8 mouse cellular contexts compared by ENCODE assay signal in the genomic region with DNA sequence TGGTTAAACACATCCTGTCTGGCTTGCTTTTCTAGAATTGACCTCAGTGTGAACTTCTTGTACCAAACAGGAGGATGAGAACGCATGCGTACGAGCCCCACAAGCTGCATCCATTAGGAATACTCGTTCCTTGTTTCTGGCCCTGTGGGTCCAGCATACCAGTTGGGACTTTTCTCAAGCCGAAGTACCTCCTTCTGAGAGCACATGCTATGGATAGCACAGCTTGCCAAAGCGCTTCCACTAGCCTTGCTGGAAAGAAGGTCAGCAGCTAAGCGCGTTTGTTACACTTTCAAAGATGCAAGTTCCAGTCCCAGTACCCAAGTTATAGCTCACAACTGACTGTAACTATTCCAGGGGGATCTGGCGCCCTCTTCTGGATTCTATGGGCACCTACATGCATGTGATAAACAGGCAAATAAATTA.
DNase-seq lines count a peak whose midpoint lies in the region; ATAC-seq and TF ChIP-seq lines count a peak whose summit lies in the region.

No protein-coding gene starts in this region.

- no peak overlapping the region for H3K4me3 ChIP-seq in midbrain, embryonic 12.5 days

- WGBS in midbrain, embryonic 12.5 days: 46% methylated on average over 9 of the region's 9 CpGs

- no peak overlapping the region for H3K9ac ChIP-seq in midbrain, embryonic 12.5 days (replicated peaks)

- peak overlapping the region; percentile 34 for H3K4me2 ChIP-seq in midbrain, embryonic 12.5 days (replicated peaks)

- H3K27ac ChIP-seq in midbrain, embryonic 12.5 days (replicated peaks): peak overlapping the region; percentile 70

- in situ Hi-C loops in Patski (cut with MboI; ENCODE audit: low pct_unique_long_range_greater_than_20kb): no loop called here

- peaks cover 29% of the 10 kb centered on the region for H3K4me1 ChIP-seq in midbrain, embryonic 12.5 days

- peak; percentile 34 for TF ChIP-seq CTCF in Patski (IDR thresholded peaks at IDR 0.05)

- no peaks in the 10 kb centered on the region for H3K9me3 ChIP-seq in midbrain, embryonic 12.5 days

- no peaks in the 10 kb centered on the region for H3K36me3 ChIP-seq in midbrain, embryonic 12.5 days

- no peak for ATAC-seq in Patski
- ATAC-seq in midbrain, embryonic 12.5 days (ENCODE audit: low FRiP score, low read depth): no peak

- CTCF ChIA-PET in Patski (lab: Charles Lee): no interaction called here

- no peaks in the 10 kb centered on the region for H3K27me3 ChIP-seq in Patski
- peaks cover 38% of the 10 kb centered on the region for H3K27me3 ChIP-seq in midbrain, embryonic 12.5 days

- POLR2A ChIA-PET in Patski (lab: Charles Lee): interaction anchor here (0.6 kb wide), 1 partner anchor 10 kb away, joined by 6 read pairs; no protein-coding TSS in a partner anchor

- DNase-seq in layer of hippocampus, postnatal 36 days: peak; percentile 10 to 17
- no peak for DNase-seq in layer of hippocampus, adult 11-12 months (ENCODE audit: low spot score)
- no peak for DNase-seq in Patski (ENCODE audit: low read depth, low spot score)
- peak; percentile 63 to 66 for DNase-seq in heart, postnatal 10 days
- no peak for DNase-seq in frontal cortex, postnatal 25 days (ENCODE audit: low spot score in 2 of 2)
- no peak for DNase-seq in cerebellum, adult 11-12 months
- no peak for DNase-seq in cerebellum, postnatal 14 days

- intact Hi-C loops in heart, postnatal 10 days (cut with DNase I): no loop called here

Comparison
In these comparisons a context has a peak if more than half of its experiments do, and no peak if none do; other contexts are left out.
1. DNase-seq: peak in layer of hippocampus, postnatal 36 days (2 of 2) and heart, postnatal 10 days (2 of 2); none in layer of hippocampus, adult 11-12 months (single experiment), Patski (single experiment), frontal cortex, postnatal 25 days (0 of 2), cerebellum, adult 11-12 months (single experiment) and cerebellum, postnatal 14 days (0 of 2).